Mouse (Mus musculus) small intestine, adult 2 months (tissue): ENCODE data around the gene Tln2.
"Not testable (repeated sequence)": the region's sequence is repeated elsewhere in the genome, so short reads cannot be mapped to it uniquely, and the experiment has no call there.

Experiments
- CTCF ChIP-seq: fragments of 200-500 bp; IDR thresholded peaks from 2 replicates; pipeline ENCODE4 v1.5.1; 2012; ENCODE audit warnings: low read depth, mild to moderate bottlenecking, control low read depth, inconsistent platforms, low read length, moderate library complexity, mixed read lengths; ENCODE audit not compliant: insufficient replicate concordance, insufficient read length; ENCODE audit errors: extremely low read depth
- POLR2A ChIP-seq: fragments of 200-500 bp; IDR thresholded peaks from 2 replicates; pipeline ENCODE4 v1.6.1; 2012; ENCODE audit warnings: low read depth, mild to moderate bottlenecking, control low read depth, inconsistent platforms, low read length, moderate library complexity

GRCm38 (mm10) chr9:67280311-67280710 is 279.2 kb downstream of the Tln2 start:
- TF ChIP-seq POLR2A, CTCF: not testable (repeated sequence)
